Mouse (Mus musculus) cerebellum, adult 9-10 months (tissue): ENCODE measurements at regions not wholly inside any gene's neighbourhood (a gene's known extent, or its start where the extent isn't known, plus 50 kb on each side); places are given as distances from the start of the nearest gene placed in this dataset.

Source experiments
- DNase-seq: peaks from one replicate; pipeline ENCODE4 v3.0.0; 2022

DNA sequence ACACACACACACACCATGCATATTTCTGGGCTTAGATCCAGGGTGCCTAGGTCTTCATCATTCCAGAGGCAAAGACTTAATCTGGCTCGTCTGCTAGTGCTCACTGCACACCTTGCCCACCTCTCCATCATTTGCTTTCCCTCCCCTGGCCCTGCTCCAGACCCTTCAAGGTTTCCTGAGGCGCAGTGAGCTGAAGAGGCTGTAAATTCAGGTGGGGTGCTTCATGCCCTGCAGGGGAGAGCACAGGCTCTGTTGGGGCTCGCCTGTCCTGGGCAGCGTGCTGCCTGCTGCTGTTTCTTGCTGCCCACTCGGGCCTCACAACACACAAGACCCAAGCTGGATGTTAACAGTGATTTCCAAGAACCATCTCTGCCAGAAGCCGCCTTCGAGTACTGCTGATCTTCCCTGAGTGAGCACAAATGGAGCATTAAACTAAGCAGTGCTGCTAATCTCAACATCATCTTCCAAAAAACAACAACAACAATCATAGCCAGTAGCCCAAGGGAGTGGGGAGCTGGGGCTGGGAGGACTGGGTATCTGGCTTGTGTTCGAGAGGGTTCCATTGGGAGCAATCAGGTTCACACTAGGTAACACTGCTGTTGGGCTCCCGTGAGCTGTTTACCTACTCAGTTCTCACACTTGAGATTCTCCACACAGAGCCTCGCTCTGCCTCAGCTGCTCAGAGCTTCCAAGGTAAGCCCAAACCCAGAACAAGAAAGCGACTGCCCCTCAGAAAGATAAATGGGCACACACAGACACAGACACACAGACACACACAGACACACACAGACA, 181.1 kb downstream of the Wdr11 start:
- no peak for DNase-seq

GRCm38 (mm10) chr7:129774261-129774861, 182.7 kb downstream of the Wdr11 start:
- DNase-seq = peak; percentile 86

GRCm38 (mm10) chr7:129775189-129775588, 183.5 kb downstream of the Wdr11 start:
- no peak for DNase-seq

GRCm38 (mm10) chr7:129778842-129779421, 187.3 kb downstream of the Wdr11 start:
- DNase-seq = peak; percentile 30

DNA sequence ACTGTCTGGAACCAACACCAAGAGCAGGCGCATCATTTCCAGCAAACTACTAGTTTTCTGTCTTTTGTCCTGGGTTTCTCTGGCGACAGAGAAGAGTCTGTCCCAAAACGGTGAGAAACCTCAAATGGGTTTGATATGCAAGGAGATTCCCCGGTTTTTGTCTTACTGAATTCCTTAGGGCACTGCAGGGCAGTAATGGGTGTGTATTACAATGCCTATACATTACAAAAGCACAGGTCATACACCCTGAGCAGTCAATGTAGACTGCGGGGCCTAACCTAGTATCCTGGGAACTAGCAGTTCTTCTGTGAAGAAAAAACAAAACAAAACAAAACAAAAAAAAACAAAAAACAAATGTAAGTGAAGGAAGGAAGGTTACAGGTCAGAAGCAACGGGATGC, 188.3 kb downstream of the Wdr11 start:
- DNase-seq = no peak

DNA sequence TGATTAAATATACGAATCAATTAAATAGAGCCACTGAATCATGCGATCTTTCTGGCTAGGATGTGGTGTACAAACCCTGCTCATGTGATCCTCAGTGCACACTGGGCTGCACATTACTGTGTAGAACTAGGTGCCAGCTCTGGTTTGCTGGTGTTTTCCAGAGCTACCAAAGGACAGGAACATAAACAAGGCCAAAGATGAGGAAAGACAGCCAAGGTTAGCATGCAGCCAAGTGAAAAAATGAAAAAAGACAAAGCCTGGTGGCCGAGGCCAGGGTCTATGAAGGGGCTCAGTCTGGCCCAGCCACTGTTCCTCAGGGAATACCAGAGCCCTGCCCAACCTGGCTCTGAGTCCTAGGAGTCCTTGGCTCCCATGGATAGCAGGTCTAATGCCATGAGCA, 190.1 kb downstream of the Wdr11 start:
- DNase-seq = no peak

DNA sequence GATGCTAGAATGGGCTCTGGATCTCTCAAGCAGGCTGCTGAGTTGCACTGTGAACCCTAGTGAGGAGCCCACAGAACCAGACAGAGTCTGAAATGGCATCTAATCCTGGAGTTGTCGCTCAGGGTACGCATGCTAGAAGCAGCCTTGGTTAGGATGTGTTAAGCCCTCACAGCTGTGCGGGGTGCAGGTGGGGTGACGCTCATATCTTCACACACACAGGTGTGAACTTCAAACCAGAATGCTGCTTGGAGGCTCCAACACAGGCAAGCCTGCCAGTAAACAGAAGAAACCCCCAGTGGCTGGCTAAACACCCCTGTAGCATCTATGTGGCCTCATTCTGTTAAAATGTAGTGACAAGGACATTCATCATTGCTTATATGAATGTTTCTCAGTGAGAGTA, 193.3 kb downstream of the Wdr11 start:
- DNase-seq = no peak

- DNase-seq = peak; percentile 28
These were observed 195.3 kb downstream of the Wdr11 start for GRCm38 (mm10) chr7:129787011-129787410.

- no peak for DNase-seq
These were observed 196.1 kb downstream of the Wdr11 start for GRCm38 (mm10) chr7:129787736-129788135.

DNA sequence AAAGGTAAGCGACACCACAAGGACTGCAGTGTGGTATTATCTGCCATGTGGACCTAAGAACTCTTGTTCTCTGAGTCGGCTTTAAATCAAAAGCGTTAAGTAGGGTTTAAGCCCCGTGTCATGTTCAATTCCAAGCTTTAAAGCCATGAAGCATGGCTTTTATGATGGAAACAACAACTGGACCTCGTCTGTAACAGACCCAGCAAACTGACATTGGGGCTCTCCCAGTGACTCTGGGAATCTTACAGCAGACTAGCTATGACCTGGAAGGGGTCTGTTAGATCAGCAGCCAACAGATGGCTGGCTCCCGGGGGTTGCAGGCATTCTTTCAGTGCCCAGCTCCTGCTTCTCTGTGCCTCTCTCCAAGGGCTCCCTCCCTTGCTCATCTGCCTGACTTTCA, 197.8 kb downstream of the Wdr11 start:
- DNase-seq = no peak

DNA sequence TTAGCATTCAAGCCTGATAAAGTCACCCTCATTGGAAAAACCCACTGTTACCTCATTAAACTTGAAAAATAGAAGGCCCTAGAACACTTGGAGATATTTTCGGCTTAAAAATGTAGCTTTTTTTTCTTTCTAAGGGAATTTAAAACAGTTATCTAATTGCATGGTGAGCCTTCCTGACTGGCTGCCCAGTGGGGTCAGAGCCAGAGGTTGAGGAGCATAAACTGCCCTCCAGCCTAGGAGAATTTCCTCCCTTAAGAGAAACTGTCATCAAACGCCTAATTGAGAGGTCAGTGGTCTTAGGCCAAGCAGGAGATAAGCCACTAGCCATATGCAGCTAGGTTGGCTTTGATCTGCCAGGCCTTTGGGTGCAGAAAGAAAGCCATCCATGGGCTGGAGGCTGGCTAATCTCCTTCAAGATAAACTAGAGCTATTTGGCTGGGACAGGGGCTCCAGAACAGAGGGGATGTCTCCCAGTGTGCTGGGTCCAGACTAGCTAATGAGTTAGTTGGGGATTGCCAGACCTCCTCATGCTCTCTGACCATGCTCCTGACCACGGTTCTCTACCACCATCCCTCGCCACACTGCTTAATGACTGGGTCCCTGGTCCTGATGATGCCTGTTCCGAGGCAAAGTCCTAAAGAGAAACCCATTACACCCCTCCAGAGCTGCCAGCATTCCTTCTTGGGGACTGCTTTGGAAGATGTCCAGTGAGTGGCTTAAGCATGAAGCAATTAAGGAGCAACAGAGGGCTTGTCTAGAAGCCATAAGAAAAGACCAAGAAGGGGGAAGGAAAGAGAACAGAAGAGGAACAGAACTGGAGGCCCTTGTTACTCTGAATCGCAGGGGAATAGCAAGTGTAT, 199.2 kb downstream of the Wdr11 start:
- no peak for DNase-seq

DNA sequence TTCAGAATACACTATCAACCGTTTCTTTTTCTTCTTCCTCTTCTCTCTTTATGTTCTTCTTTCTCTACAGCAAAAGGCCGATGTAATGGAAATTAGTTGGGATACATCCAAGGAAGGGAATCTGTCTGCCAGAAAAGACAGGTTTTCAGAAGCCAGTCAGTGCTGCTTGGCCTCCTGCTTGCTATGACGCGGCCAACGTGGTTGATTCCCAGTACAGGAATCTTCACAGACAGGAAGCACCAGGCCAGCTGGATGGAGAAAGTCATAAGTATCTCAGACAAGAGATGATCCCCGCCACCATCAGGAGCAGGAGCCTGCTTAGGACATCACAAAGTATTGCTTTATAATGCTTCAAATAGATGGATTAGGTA, 199.8 kb downstream of the Wdr11 start:
- DNase-seq = no peak

DNA sequence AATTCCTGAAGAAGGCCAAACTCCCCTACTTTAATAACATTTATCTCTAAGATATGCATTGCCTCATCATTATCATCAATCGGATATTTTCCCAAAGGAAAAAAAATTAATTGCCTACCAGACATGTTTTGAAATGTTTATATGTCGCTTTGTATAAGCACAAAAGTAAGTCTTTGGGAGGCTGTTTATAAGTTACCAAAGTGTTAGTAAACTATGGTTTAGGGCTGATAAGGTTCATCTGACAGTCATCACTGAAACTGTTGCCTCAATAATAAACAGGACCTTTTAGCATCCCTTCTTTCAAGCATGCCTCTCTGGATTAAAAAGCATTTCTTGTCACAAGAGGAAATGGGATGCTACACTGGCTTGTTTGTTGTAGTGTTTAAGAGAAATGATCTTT, 202.1 kb downstream of the Wdr11 start:
- no peak for DNase-seq

- DNase-seq = no peak
These were observed 202.6 kb downstream of the Wdr11 start for GRCm38 (mm10) chr7:129794276-129794675.

DNA sequence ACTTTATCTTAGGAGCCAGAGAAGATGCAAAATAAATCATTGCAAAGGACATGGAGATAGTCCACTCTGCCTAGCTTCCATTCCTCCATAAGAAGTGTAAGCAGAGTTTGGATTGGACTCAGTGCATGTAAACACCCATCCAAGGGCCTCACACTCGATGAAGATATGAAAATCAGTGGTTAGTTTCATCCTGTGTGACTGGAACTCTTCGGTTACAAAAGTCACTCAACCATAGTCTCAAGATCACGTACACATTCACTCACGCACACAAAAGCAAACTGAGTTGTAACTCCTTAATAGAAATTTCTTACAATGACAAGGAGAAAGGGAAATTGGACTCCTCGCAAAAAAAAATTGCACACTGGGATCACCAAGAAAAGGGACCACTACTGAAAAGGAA, 206.9 kb downstream of the Wdr11 start:
- no peak for DNase-seq

DNA sequence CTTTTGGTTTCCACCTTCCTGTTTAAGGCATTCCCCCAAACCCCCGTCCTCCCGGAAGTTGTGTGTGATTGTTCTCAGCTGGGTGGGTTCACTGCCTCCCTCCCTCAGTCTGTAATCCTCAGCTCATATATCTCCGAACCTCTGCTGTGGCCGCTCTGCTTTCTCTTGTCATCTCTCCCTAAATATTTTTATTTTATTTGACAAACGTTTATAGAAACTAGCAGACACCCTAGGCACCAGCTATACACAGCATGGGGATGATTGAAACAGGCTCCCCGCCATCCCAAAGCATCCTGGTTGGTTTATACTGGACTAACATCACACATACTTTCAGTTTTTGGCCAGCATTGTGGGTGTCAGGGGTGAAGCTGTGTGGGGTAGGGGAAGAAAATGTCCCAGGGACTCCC, 208.8 kb downstream of the Wdr11 start:
- no peak for DNase-seq

DNA sequence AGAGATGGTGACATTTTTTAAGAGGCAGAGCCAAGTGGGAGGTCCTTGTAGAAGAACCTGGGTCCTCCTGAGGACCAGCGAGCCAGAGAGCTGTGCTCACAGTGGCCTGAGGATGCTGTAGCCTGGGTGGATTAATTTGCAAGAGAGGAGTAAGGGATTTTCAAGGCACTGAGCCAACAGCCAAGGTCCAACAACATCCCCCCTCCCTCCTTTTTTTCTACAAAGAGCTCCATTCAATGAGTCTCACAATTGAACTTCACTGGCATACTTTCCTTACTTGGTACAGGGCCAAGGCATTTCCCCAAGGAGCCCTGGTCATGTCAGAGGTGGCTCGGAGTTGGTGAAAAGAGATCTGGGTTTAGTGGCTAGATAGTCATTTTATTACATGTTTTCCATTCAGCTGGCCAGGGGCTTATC, 209.8 kb downstream of the Wdr11 start:
- DNase-seq = peak; percentile 20

GRCm38 (mm10) chr7:129802168-129802567, 210.5 kb downstream of the Wdr11 start:
- DNase-seq = no peak

DNA sequence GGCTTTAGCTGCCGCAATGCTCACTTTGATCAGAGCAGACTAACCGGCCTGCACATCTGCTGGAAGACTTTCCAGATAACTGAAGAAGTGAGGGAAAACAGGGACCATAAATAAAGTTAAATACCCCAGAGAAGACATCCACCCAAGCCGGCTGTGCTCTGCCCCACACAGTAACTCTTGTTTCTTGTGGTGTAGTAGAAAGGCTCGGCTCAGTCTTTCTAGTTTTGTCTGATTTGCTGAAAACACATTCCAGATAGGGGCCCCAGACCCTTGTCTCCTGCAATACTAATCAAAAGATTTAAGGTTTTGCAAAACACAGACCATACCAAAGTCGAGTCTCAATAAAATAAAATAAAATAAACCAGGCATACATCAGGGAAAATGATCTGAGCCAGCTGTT, 213.7 kb downstream of the Wdr11 start:
- DNase-seq = no peak

DNA sequence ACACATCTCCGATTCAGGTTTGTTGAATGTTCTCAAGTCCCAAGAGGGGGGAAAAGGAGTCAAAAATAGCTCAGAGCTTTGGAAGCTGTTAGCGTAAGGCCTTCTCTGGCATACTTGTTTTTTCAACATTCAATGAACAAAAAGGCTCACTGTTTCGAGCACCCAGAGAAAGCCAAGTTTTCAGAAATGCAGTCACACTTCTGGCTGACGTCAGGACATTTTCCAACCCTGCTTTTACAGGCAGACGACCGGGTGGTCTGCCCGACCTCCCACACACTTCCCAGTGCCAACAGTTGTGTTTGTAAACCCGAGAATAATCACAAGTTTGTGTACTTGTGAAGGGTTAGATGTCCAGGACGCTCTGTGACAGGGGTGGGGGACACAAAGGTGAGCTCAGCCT, 218.5 kb downstream of the Wdr11 start:
- peak; percentile 17 for DNase-seq

GRCm38 (mm10) chr7:129810565-129810964, 218.9 kb downstream of the Wdr11 start:
- no peak for DNase-seq

DNA sequence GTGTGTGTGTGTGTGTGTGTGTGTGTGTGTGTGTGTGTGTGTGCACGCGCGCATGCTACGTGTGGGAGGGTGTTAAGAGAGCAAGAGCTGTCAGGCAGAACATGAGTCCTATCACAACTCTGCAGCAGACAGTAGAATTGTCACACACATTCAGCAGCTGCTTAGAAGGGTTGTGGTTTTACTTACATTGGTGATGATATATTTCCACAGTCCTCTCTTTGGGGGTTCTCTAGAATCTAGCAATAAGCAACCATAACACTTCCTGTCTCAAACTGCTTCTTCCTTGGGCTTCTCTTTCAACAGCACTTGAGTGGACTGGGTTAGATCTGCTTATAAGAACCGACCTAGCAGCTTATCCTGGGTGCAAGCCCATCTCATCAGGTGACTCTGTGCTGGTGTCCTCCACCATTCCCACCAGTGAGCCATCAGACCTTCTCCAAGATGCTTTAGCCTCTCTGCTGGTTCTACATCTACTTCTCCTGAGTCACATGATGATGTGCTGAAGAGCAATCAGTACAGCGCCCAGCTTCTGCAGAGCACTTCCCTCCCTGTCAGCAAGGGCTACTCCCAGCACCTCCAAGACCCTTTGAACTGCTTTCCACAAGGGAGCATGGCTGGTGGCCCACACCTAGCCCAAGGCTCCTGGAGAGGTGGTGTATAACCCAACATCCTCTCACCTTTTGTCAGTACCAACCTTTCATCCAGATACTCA, 222.6 kb downstream of the Wdr11 start:
- DNase-seq = no peak

GRCm38 (mm10) chr7:129818833-129819232, 227.2 kb downstream of the Wdr11 start:
- no peak for DNase-seq
